Mouse (Mus musculus) kidney, adult 2 months (tissue): Measurements from ENCODE around the gene Arhgap45.

Experiments used
- CTCF ChIP-seq: fragments of 200-500 bp; conservative IDR thresholded peaks from 2 replicates; pipeline ENCODE4 v1.5.1; 2011; ENCODE audit warnings: low read depth, mild to moderate bottlenecking, control low read depth, low read length, moderate library complexity, mixed read lengths; ENCODE audit not compliant: insufficient read depth, insufficient read length
- POLR2A ChIP-seq: fragments of 200-500 bp; IDR thresholded peaks from one replicate; pipeline ENCODE4 v1.6.1; 2011; ENCODE audit warnings: low read depth, low read length, control low read depth

DNA sequence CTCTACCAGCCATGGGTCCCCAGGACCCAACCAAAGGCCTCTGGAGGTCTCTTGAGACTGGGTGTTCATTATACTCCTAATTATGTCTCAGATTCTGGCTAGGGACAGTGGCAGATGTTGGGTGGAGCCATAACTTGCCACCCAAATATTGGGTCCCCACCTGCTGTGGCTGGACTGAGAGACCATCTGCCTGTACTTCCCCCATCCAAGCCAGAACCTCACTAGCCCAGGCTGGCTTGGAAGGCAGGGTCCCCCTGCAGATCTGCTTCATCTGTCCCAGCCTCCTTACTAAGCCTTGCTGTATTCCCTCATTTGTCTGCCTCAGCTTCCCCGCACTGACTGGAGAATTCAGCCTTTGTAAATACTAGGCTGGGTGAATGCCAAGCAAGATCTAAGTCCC is 48.3 kb upstream of the Arhgap45 start:
- TF ChIP-seq CTCF (no peak), POLR2A (no peak)
